9 mouse cellular contexts compared by ENCODE assay signal in genomic region chr6:30210788-30211187, GRCm38 (mm10).
DNase-seq lines count a peak whose midpoint lies in the region; ATAC-seq and TF ChIP-seq lines count a peak whose summit lies in the region.
"Had no signal": no experiment of that assay in that cellular context is flagged by ENCODE, and none has a peak within 500 bp of the region (broad histone marks: within the 10 kb centered on the region; RNA-seq: fewer than 3 reads in every experiment).

No protein-coding gene starts in this region.

- 33% methylated on average over 5 of the region's 5 CpGs for WGBS in embryonic facial prominence, embryonic 10.5 days
- 34% methylated on average over 5 of the region's 5 CpGs for WGBS in heart, embryonic 10.5 days

- peak; percentile 74 for ATAC-seq in neutrophil, adult 5-6 weeks (ENCODE audit: extremely low read depth, insufficient number of reproducible peaks, low FRiP score, poor library complexity, severe bottlenecking)

- H3K9me3 ChIP-seq in E14TG2a.4 (ENCODE audit: low read length): no peaks in the 10 kb centered on the region
- H3K9me3 ChIP-seq in embryonic facial prominence, embryonic 10.5 days: no peaks in the 10 kb centered on the region
- H3K9me3 ChIP-seq in heart, embryonic 10.5 days: no peaks in the 10 kb centered on the region
- H3K9me3 ChIP-seq: liver, embryonic 15.5 days had no signal

- no peaks in the 10 kb centered on the region for H3K27me3 ChIP-seq in E14TG2a.4 (ENCODE audit: insufficient read depth, low read length)
- no peaks in the 10 kb centered on the region for H3K27me3 ChIP-seq in embryonic facial prominence, embryonic 10.5 days (replicated peaks; ENCODE audit: low read depth, poor library complexity, severe bottlenecking)
- no peaks in the 10 kb centered on the region for H3K27me3 ChIP-seq in heart, embryonic 10.5 days (ENCODE audit: insufficient read depth, poor library complexity, severe bottlenecking)

- no peak overlapping the region for H3K4me3 ChIP-seq in E14TG2a.4 (replicated peaks; ENCODE audit: low read length)
- no peak overlapping the region for H3K4me3 ChIP-seq in embryonic facial prominence, embryonic 10.5 days
- no peak overlapping the region for H3K4me3 ChIP-seq in heart, embryonic 10.5 days
- H3K4me3 ChIP-seq: liver, embryonic 15.5 days had no signal

- peak; percentile 86 for TF ChIP-seq CTCF in E14TG2a.4 (conservative IDR thresholded peaks at IDR 0.05; ENCODE audit: low read length)

- no peak overlapping the region for H3K27ac ChIP-seq in embryonic facial prominence, embryonic 10.5 days (replicated peaks)
- no peak overlapping the region for H3K27ac ChIP-seq in heart, embryonic 10.5 days
- H3K27ac ChIP-seq: liver, embryonic 15.5 days had no signal

- 0 out of 2 replicates have a peak, but pooled peaks cover 8% of the 10 kb centered on the region for H3K36me3 ChIP-seq in E14TG2a.4 (ENCODE audit: insufficient read depth, low read length)
- peaks cover 17% of the 10 kb centered on the region for H3K36me3 ChIP-seq in embryonic facial prominence, embryonic 10.5 days (replicated peaks)
- H3K36me3 ChIP-seq in heart, embryonic 10.5 days: peaks cover 15% of the 10 kb centered on the region

- peaks cover 43% of the 10 kb centered on the region for H3K4me1 ChIP-seq in E14TG2a.4 (replicated peaks; ENCODE audit: low read depth, low read length)
- peaks cover 6% of the 10 kb centered on the region for H3K4me1 ChIP-seq in embryonic facial prominence, embryonic 10.5 days
- peaks cover 2% of the 10 kb centered on the region for H3K4me1 ChIP-seq in heart, embryonic 10.5 days

- peak; percentile 70 for DNase-seq in adrenal gland, postnatal 25 days
- peak; percentile 77 for DNase-seq in embryonic facial prominence, embryonic 10.5 days (ENCODE audit: low spot score)
- DNase-seq in heart, embryonic 10.5 days (ENCODE audit: low spot score): peak; percentile 88
- peak; percentile 86 to 88 for DNase-seq in kidney, postnatal 4 days
- DNase-seq in lung, adult 18-20 months: peak; percentile 62 to 66
- DNase-seq in thymus, postnatal 10 days (ENCODE audit: low spot score in 2 of 2): peak; percentile 17 to 67
